Mouse (Mus musculus) CD4-positive, CD25-positive, alpha-beta regulatory T cell (primary cell): ENCODE data around the gene Manba. TPM values are rescaled to one million over a fixed set of nuclear protein-coding genes. Genes with fewer than 3 reads are reported as not detected.

ENCODE experiments used
- polyA plus RNA-seq: library from polyadenylated mRNA; unstranded; fragments of 100-300 nt; shearing (Covaris generic); gene quantifications from one replicate; pipeline ENCODE4 v1.2.1, GENCODE M21; 2017

Gene Manba
- polyA plus RNA-seq, result 30.6 TPM

GRCm38 (mm10) chr3:135485128-135485899 is at the start of gene Manba:
Gene Manba, plus strand, starts transcription at chr3:135485611.

DNA sequence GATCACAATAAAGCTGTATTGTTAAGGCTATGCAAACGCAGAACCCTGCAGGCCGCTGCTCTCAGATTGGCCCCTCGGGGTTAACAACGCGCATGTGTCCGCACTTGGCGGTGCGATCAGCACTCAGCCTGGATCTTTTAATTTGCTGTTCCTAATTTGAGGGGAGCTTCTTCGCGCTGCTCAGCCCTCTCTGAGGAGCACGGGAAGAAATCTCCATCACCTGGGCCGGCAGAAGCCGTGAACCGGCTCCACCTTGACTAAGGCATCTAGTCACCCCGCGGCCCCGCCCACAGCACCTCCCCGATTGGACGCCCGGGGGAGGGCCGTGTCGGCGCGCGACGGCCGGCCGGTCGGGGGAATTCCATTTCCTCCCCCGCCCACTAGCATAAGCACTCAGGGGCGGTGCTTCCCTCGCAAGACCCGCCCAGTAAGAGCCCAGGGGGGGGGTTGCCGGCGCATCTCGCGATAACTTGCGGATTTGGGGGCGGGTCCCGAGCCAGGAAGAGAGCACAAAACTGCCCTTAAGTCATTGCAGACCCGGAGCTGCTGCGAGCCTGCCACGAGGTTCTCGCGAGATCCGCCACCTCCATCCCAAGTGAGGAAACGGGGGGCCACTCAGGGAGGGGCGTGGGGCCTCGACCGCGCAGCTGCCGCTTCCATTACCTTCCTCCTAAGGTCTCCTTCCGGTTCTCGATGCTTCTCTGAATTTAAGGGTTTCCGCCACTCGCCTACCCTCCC is 47.5 kb upstream of the Manba start, which contains the start of gene Ube2d3:
Ube2d3 (plus strand) TSS at position 392 of the 738 bp plus-strand sequence.

Other genes starting within 250 kb of the Manba start
- gene Bdh2, start 204.4 kb upstream of the Manba start, polyA plus RNA-seq, result 0.38 TPM
- gene Slc9b2, start 177.9 kb upstream of the Manba start, polyA plus RNA-seq, result 12.3 TPM
- gene Slc9b1, start 137.6 kb upstream of the Manba start, polyA plus RNA-seq, result 0.67 TPM
- gene Cisd2, start 61.7 kb upstream of the Manba start, polyA plus RNA-seq, result 76.5 TPM
- 660 TPM for gene Ube2d3, start 47.5 kb upstream of the Manba start, polyA plus RNA-seq
- gene Nfkb1, start 205.9 kb downstream of the Manba start, polyA plus RNA-seq, result 60.0 TPM